Mouse (Mus musculus): ENCODE measurements around the gene Tbcd.

DNA sequence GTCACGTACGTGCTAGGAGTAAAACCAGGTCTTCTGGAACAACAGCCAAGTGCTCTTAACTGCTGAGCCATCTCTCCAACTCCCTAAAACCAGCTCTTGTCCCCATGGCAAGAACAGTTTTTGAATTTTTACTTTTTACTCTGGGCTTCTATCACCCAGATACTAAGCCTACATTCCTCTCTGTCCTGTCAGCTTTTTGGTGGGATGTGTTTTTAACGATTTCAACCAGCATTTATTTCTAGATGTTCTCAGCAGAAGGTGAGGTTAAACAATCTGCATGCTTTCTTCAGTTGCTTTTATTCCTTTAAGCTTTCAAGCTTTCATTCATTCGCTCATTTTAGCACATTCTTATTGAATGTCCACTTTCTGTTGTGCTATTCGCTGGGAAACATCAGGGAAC, 33.8 kb upstream of the Tbcd start:
- no peak for TF ChIP-seq CTCF (IDR thresholded peaks at IDR 0.05; ENCODE audit: control insufficient read depth, insufficient read depth, insufficient replicate concordance, low read depth, low read length)
- TF ChIP-seq POLR2A (IDR thresholded peaks at IDR 0.05; ENCODE audit: control insufficient read depth, low read depth, low read length): no peak

Measured in testis, adult 2 months (tissue).